Mouse (Mus musculus): ENCODE results near the gene Morc3.

Gene Morc3

DNA sequence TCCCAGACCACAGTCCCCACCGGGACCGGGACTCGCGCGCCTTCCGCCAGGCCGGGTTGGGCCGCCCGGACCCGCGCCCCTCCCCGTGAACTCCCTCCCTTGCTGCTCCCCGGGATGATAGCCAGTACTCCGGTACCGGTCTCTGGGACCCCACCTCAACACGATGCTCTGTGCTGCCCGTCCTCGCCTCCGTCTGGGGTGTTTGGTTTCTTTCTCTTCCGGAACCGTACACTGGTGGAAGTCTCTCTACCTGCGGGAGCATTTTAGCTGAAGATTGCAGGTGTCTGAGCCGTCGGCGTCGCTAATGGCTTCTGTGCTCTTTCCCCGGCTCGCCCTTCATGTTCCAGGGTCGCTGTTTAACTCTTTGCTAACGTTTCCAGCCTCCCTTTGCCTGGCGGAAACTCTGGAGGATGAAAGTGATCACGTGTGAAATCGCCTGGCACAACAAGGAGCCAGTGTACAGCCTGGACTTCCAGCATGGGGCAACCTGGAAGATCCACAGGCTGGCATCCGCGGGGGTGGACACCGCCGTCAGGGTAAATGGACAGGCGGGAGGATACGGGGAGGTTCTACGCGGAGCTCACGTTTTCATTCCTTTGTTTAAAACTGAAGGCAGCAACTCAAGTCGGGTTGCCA lies 52.3 kb downstream of the Morc3 start:
- DNase-seq (ENCODE audit: low spot score), result no peak

DNA sequence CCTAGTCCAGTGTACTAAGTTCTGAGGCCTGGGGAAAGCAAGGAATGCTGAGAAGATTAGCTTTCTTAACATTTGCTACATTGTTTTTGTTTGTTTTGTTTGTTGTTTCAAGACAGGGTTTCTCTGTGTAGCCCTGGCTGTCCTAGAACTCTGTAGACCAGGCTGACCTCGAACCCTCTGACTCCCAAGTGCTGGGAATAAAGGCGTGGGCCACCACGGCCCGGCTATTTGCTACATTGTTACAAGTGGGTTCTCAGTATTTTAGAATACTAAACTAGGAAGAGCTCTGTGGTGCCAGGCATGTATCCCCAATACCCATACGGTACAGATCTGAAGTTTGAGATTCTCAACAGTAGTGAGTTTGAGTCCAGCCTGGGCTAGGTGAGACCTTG lies 52.8 kb downstream of the Morc3 start:
- no peak for DNase-seq (ENCODE audit: low spot score)

GRCm38 (mm10) chr16:93888481-93888880 lies 56.6 kb downstream of the Morc3 start:
- DNase-seq (ENCODE audit: low spot score), result no peak

DNA sequence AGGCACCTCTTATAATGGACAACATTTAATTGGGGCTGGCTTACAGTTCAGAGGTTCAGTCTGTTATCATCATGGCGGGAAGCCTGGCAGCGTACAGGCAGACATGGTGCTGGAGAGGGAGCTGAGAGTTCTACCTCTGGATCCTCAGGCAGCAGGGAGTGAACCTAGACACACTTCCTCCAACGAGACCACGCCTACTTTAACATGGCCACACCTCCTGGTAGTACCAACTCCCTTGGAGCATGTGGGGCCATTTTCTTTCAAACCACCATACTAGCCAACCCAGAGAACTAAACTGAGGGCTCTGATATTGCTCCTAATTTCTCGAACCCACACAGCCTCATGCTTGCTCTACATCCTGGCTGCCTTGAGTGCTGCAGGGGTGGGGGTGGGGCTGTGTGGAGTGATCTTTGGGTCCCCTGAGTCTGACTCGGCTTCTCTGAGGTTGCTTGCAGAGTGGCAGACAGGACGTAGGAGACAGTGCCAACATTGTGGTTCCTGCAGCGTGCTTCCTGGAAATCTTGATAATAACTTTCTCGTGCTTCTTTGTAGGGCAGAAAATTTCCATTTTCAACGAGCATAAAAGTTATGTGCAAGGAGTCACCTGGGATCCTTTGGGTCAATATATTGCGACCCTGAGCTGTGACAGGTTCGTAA lies 59.2 kb downstream of the Morc3 start:
- DNase-seq (ENCODE audit: low spot score), result no peak

- DNase-seq (ENCODE audit: low spot score), result no peak
Observed at GRCm38 (mm10) chr16:93893285-93893684, 61.4 kb downstream of the Morc3 start.

DNA sequence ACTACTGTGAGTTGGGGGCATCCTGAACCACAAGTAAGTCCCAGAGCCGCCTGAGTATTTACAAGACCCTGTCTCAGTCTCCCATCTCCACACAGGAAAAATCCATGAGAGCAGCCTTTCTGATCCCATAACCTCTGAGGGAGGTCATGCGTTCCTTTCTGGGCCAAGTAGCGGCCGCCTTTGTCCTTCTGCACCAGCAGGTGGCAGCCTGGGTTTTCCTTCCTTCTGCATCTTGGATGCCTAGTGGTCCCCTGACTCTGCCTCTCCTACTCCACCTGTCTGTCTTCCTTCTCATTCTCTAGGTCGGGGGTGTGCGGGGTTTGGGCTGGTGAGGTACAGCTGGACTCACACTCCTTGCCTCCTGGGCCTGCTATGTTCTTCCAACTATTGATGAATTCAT lies 71.1 kb downstream of the Morc3 start:
- no peak for DNase-seq (ENCODE audit: low spot score)

DNA sequence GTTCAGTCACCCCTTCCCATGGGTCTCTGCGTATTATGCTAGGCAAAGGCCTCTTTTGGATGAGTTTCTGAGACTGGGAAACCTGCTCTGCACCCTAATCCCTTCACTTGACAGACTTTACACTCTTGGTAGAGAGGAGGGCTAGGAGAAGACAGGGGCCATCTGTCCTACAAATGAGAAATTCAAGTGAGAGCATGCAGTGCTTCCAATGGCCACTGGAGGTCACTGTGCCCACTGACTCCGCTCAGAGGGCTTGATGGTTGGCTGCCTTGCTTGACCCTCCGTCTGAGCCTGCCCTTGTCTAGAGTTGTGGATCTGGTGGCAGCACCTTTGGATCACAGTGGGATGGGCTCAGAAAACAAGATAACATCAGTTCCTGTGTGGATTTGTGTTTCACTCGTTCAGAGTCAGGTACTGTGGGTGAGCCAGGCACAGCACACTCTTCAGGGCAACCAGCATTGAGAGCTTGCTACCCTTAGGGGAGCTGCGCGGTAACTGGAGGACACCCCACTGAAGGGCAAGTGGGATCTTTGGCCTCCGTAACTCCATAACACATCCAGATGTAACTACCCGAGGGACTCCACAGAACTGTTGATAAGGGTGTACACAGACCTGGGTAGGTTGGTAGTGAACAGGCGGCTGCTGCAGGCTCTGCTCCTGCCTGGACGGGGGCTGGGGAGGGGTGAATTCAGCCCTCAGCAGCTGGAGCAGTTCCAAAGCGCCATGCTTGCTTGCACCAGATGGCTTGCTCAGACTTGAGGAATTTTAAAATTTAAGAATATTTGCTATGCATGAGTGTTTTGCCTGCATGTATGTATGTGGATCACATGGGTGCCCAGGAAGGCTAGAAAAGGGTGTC lies 74.5 kb downstream of the Morc3 start:
- DNase-seq (ENCODE audit: low spot score), result peak; percentile 65

DNA sequence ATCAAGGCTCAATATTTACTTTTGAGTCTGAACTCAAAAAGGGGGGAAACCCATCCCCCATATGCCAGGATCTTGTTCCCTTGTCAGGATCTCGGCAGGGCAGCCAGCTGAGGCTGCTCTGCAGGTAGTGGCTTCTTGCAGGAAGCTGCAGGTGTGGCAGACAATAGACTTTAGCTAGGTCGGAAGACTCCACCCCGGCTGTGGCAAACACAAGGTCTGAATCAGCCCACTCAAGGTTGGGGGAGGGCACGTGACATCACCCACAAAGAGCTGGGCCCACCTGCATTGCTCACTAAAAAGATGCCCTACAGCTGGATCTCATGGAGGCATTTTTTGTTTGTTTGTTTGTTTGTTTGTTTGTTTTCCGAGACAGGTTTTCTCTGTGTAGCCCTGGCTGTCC lies 75.8 kb downstream of the Morc3 start:
- no peak for DNase-seq (ENCODE audit: low spot score)

GRCm38 (mm10) chr16:93908196-93908595 lies 76.3 kb downstream of the Morc3 start:
- DNase-seq (ENCODE audit: low spot score), result no peak

GRCm38 (mm10) chr16:93909936-93910335 lies 78.0 kb downstream of the Morc3 start:
- no peak for DNase-seq (ENCODE audit: low spot score)

DNA sequence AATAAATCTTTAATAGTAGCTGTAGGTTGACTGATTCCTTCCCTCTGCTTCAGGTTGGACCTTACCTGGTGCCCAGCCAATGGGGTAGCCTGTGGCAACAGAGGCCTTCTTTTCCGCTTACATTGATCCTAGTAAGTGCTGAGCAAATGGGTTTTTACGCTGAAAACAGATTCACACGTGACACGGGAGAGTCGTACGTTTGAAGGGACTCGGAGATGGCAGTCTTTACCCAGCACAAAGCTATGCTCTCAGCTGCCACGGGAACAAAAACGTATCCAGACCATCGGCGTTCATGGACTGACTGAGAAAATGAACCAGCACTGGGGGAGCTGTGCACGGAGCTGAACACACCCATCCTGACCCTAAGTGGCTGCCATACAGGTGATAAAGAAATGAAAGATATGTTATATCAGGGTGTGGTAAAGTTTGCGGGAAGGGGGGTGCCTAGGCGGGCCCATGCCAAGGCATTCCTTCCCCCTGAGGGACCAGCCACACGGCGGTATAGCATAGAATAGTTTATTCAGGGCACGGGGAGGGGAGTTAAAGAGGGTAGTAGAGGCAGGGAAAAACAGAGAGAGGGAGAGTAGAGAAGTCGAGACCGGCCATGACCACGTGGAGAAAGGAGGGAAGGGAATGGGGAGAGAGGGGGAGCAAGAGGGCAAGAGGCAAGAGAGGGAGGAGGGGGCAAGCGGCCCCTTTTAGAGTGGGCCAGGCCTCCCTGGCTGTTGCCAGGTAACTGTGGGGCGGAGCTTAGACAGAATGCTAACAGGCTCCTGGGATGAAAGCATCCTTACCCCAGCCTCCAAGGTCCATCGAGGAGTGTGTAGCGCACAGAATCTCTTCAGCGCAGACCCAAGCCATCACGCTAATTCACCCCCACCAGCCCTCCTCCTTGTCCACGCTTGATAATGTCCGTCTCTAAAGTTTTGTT lies 79.1 kb downstream of the Morc3 start:
- no peak for DNase-seq (ENCODE audit: low spot score)

DNA sequence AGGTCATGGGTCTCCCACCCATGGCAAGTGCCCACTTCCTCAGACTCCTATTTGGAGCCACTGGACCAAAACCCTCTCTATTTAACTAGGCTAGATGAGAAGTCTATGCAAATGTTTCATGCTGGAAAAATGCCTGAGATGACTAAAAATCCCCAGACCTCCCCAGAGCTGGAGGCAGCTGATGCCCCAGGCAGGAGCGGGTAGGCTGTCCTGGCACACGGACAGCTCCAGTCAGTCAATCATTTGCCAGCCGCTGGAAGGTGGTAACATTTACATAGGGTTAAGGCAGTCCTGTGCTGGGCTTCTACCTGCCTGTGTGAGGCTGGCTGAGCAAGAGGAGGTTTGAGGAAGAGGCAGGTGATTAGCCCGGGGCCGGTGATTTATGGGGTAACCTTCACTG lies 80.2 kb downstream of the Morc3 start:
- DNase-seq (ENCODE audit: low spot score), result peak; percentile 40

- DNase-seq (ENCODE audit: low spot score), result no peak
Observed at GRCm38 (mm10) chr16:93912808-93913207, 80.9 kb downstream of the Morc3 start.

DNA sequence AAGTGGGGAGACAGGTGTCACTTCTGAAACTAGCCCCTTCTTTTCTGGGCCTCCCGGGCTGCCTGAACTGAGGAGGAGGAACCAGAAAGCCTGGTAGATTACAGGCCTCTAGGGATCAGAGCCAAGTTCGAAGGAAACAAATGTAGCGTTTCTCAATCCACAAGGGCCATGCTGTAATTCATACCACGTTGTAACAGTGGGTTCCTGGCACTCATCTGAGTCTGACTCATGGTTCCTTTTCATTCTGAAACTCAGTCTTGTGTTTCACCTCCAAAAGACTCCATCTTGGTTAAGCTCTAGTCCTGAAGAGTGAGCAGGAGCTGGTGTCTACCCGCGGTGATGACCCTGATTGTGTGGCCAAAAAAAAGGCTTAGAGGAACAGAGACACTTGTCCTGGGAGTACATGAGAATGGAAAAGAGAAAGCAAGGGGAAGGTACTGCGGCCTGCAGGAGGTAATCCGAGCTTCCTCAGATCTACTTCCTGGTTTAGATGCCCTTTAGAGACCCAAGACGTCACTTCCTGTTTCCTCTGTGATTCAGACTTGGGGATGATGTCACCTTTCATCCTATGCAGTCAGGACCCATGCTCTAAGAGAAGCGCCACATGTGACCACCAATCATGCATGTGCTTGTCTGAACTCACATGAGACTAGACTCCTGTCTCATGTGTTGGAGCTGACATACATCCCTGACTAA lies 82.1 kb downstream of the Morc3 start:
- no peak for DNase-seq (ENCODE audit: low spot score)

- peak; percentile 53 for DNase-seq (ENCODE audit: low spot score)
Observed at GRCm38 (mm10) chr16:93915338-93915849, 83.5 kb downstream of the Morc3 start.

- DNase-seq (ENCODE audit: low spot score), result peak; percentile 93
Observed at GRCm38 (mm10) chr16:93917712-93918678, 86.1 kb downstream of the Morc3 start.

DNA sequence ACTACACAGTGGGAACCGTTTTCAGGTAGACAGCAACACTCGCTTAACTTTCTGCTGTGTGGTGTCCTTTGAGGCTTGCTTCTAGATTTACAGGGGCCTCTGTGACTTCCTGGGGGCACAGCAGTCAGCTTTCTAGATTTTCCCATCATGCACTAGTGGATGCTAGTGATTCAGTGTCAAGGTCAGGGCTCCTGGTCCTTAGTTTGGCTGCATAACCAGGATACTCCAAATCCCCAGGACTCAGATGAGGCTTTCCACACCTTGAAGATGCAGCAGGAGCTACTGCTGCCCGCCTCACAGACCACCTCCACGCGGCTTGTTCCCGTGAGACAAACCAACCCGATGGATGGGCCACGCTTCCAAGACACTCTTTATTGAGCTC lies 86.7 kb downstream of the Morc3 start:
- DNase-seq (ENCODE audit: low spot score), result no peak

- no peak for DNase-seq (ENCODE audit: low spot score)
Observed at GRCm38 (mm10) chr16:93919189-93919588, 87.3 kb downstream of the Morc3 start.

DNA sequence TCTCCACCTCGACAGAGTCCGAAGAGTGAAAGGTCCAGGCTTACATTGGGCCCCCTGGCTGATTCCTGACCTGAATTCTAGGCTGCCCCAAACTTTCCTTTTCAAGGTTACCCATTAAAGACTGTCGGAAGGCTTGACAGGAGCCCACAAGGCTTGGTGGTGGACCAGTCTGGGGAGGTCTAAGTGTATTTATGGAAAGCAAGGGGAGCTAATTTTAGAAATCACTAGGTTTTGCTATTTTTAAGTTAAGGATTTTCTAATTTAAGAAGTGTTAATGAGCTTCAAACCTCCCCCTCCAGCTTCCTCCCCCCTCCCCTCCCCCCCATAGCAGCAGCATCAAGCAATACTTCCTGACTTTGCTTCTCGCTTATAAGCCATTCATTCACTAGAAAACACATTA lies 88.8 kb downstream of the Morc3 start:
- no peak for DNase-seq (ENCODE audit: low spot score)

GRCm38 (mm10) chr16:93922835-93923389 lies 91.0 kb downstream of the Morc3 start:
- no peak for DNase-seq (ENCODE audit: low spot score)
